Mouse (Mus musculus) lung, postnatal 0 days (tissue): ENCODE data around the gene Serpina11.

Experiments
- CTCF ChIP-seq: IDR thresholded peaks from 2 replicates; pipeline ENCODE4 v1.5.1; 2016; ENCODE audit warnings: antibody characterized with exemption, mild to moderate bottlenecking
- EP300 ChIP-seq: IDR thresholded peaks from 2 replicates; pipeline ENCODE4 v1.6.1; 2016; ENCODE audit warnings: antibody characterized with exemption, mild to moderate bottlenecking, control low read depth

GRCm38 (mm10) chr12:103999611-104000010, 9.9 kb upstream of the Serpina11 start:
- TF ChIP-seq CTCF (no peak), EP300 (no peak)
